Mouse (Mus musculus): ENCODE measurements around the gene Cd81. TPM values are rescaled to one million over a fixed set of nuclear protein-coding genes. Genes with fewer than 3 reads are reported as not detected.

The Cd81 gene
- total RNA-seq, 2 experiments from 2014 or later, result 410 to 413 TPM

GRCm38 (mm10) chr7:143020764-143021163 lies 31.8 kb upstream of the Cd81 start:
- DNase-seq, result peak; percentile 54 to 77

- DNase-seq, result peak in 1 of 2 experiments; percentile 49
These were observed 31.0 kb upstream of the Cd81 start for GRCm38 (mm10) chr7:143021356-143022164.

- DNase-seq, result no peak
These were observed 29.0 kb upstream of the Cd81 start for GRCm38 (mm10) chr7:143023499-143023898.

- no peak for DNase-seq
These were observed 28.2 kb upstream of the Cd81 start for GRCm38 (mm10) chr7:143024293-143024692.

- DNase-seq, result no peak
These were observed 27.0 kb upstream of the Cd81 start for GRCm38 (mm10) chr7:143025496-143025895.

GRCm38 (mm10) chr7:143027196-143027595 lies 25.3 kb upstream of the Cd81 start:
- DNase-seq, result no peak

GRCm38 (mm10) chr7:143031816-143032215 lies 20.7 kb upstream of the Cd81 start:
- DNase-seq, result peak; percentile 58 to 68

GRCm38 (mm10) chr7:143033581-143033980 lies 19.0 kb upstream of the Cd81 start:
- DNase-seq, result peak in 1 of 2 experiments; percentile 54

GRCm38 (mm10) chr7:143034112-143034511 lies 18.4 kb upstream of the Cd81 start:
- DNase-seq, result no peak

GRCm38 (mm10) chr7:143034519-143035450 lies 17.8 kb upstream of the Cd81 start:
- DNase-seq, result peak in 1 of 2 experiments; percentile 68

GRCm38 (mm10) chr7:143036787-143037186 lies 15.8 kb upstream of the Cd81 start:
- DNase-seq, result no peak

- DNase-seq, result peak in 1 of 2 experiments; percentile 51
These were observed 15.2 kb upstream of the Cd81 start for GRCm38 (mm10) chr7:143037306-143037705.

GRCm38 (mm10) chr7:143038174-143038931 lies 14.2 kb upstream of the Cd81 start:
- DNase-seq, result no peak

- no peak for DNase-seq
These were observed 12.0 kb upstream of the Cd81 start for GRCm38 (mm10) chr7:143040561-143040960.

- DNase-seq, result peak in 1 of 2 experiments; percentile 76
These were observed 11.3 kb upstream of the Cd81 start for GRCm38 (mm10) chr7:143041138-143041822.

GRCm38 (mm10) chr7:143042089-143042488 lies 10.4 kb upstream of the Cd81 start:
- peak; percentile 86 to 93 for DNase-seq

- DNase-seq, result peak in 1 of 2 experiments; percentile 34
These were observed 9.6 kb upstream of the Cd81 start for GRCm38 (mm10) chr7:143042897-143043300.

GRCm38 (mm10) chr7:143044049-143044825 lies 8.3 kb upstream of the Cd81 start:
- DNase-seq, result no peak

GRCm38 (mm10) chr7:143044826-143045206 lies 7.7 kb upstream of the Cd81 start:
- DNase-seq, result no peak

- DNase-seq, result no peak
These were observed 6.2 kb upstream of the Cd81 start for GRCm38 (mm10) chr7:143046358-143046757.

- DNase-seq, result no peak
These were observed 3.2 kb upstream of the Cd81 start for GRCm38 (mm10) chr7:143049331-143049730.
